Mouse (Mus musculus): ENCODE measurements around the gene Zfp420. TPM values are rescaled to one million over a fixed set of nuclear protein-coding genes. Genes with fewer than 3 reads are reported as not detected.

Zfp420 gene
- polyA plus RNA-seq (2015; fragmentation: Nextera tagmentation; extraction: Ambion mirVana): 4.6 and 5.5 TPM in 2 replicates

- peak; percentile 98 for ATAC-seq
- H3K4me1 ChIP-seq (replicated peaks): no peaks in the 10 kb centered on the region
- H3K4me2 ChIP-seq (replicated peaks): peak within 1 kb of the TSS; percentile 79
- no peaks in the 10 kb centered on the region for H3K9me3 ChIP-seq
- H3K36me3 ChIP-seq: no peaks in the 10 kb centered on the region
- peak within 1 kb of the TSS; percentile 56 for H3K4me3 ChIP-seq (replicated peaks)
- no peak within 1 kb of the TSS for H3K27ac ChIP-seq
- 4% methylated on average over 32 of the region's 32 CpGs for WGBS
- H3K27me3 ChIP-seq (replicated peaks): no peaks in the 10 kb centered on the region
- H3K9ac ChIP-seq: peak within 1 kb of the TSS; percentile 55
Observed at GRCm38 (mm10) chr7:29859532-29860517, at the start of gene Zfp420. TSS of gene Zfp420 (plus strand) at chr7:29859979.

- H3K36me3 ChIP-seq: no peaks in the 10 kb centered on the region
- no peak overlapping the region for H3K9ac ChIP-seq
- no peak for ATAC-seq
- 88% methylated on average over 1 of the region's 1 CpGs for WGBS
- no peak overlapping the region for H3K4me2 ChIP-seq (replicated peaks)
- H3K27me3 ChIP-seq (replicated peaks): no peaks in the 10 kb centered on the region
- peaks cover 11% of the 10 kb centered on the region for H3K4me1 ChIP-seq (replicated peaks)
- H3K27ac ChIP-seq: no peak overlapping the region
- H3K4me3 ChIP-seq (replicated peaks): no peak overlapping the region
- H3K9me3 ChIP-seq: no peaks in the 10 kb centered on the region
Observed at GRCm38 (mm10) chr7:29812244-29812643, 47.5 kb upstream of the Zfp420 start.

- no peak overlapping the region for H3K4me3 ChIP-seq (replicated peaks)
- H3K4me2 ChIP-seq (replicated peaks): no peak overlapping the region; the same call in 1 of the 2 replicates
- no peak for ATAC-seq
- H3K27ac ChIP-seq: no peak overlapping the region
- H3K36me3 ChIP-seq: no peaks in the 10 kb centered on the region
- H3K9me3 ChIP-seq: no peaks in the 10 kb centered on the region
- peaks cover 11% of the 10 kb centered on the region for H3K4me1 ChIP-seq (replicated peaks)
- no peak overlapping the region for H3K9ac ChIP-seq
- no peaks in the 10 kb centered on the region for H3K27me3 ChIP-seq (replicated peaks)
- WGBS: 92% methylated on average over 2 of the region's 2 CpGs
Observed at GRCm38 (mm10) chr7:29814381-29814780, 45.4 kb upstream of the Zfp420 start.

- H3K9ac ChIP-seq: peak overlapping the region; percentile 69
- ATAC-seq: peak; percentile 48
- peaks cover 11% of the 10 kb centered on the region for H3K4me1 ChIP-seq (replicated peaks)
- H3K27me3 ChIP-seq (replicated peaks): no peaks in the 10 kb centered on the region
- H3K36me3 ChIP-seq: no peaks in the 10 kb centered on the region
- peak overlapping the region; percentile 74 for H3K4me3 ChIP-seq (replicated peaks)
- H3K27ac ChIP-seq: peak overlapping the region; percentile 6; the same call in 1 of the 2 replicates
- 2% methylated on average over 12 of the region's 12 CpGs for WGBS
- H3K9me3 ChIP-seq: no peaks in the 10 kb centered on the region
- peak overlapping the region; percentile 80 for H3K4me2 ChIP-seq (replicated peaks)
Observed at GRCm38 (mm10) chr7:29815061-29815784, 44.6 kb upstream of the Zfp420 start.

- no peaks in the 10 kb centered on the region for H3K36me3 ChIP-seq
- WGBS: under 1% methylated on average over 26 of the region's 26 CpGs
- H3K27me3 ChIP-seq (replicated peaks): no peaks in the 10 kb centered on the region
- peak within 1 kb of the TSS; percentile 79 for H3K9ac ChIP-seq
- peak within 1 kb of the TSS; percentile 96 for H3K27ac ChIP-seq
- H3K4me3 ChIP-seq (replicated peaks): peak within 1 kb of the TSS; percentile 74
- H3K9me3 ChIP-seq: no peaks in the 10 kb centered on the region
- peaks cover 11% of the 10 kb centered on the region for H3K4me1 ChIP-seq (replicated peaks)
- H3K4me2 ChIP-seq (replicated peaks): peak within 1 kb of the TSS; percentile 80
- peak; percentile 97 for ATAC-seq
Observed at GRCm38 (mm10) chr7:29815910-29816429, 43.8 kb upstream of the Zfp420 start, which contains the start of gene Zfp790. TSS of gene Zfp790 (plus strand) at chr7:29816114.

- H3K4me1 ChIP-seq (replicated peaks): peaks cover 11% of the 10 kb centered on the region
- peak; percentile 75 for ATAC-seq
- 3% methylated on average over 12 of the region's 12 CpGs for WGBS
- no peaks in the 10 kb centered on the region for H3K27me3 ChIP-seq (replicated peaks)
- H3K9ac ChIP-seq: peak overlapping the region; percentile 61
- H3K9me3 ChIP-seq: no peaks in the 10 kb centered on the region
- peaks cover 3% of the 10 kb centered on the region; the same call in 1 of the 2 replicates for H3K36me3 ChIP-seq
- peak overlapping the region; percentile 54 for H3K4me3 ChIP-seq (replicated peaks)
- peak overlapping the region; percentile 65 for H3K4me2 ChIP-seq (replicated peaks)
- no peak overlapping the region for H3K27ac ChIP-seq
Observed at GRCm38 (mm10) chr7:29818619-29819254, 41.0 kb upstream of the Zfp420 start.

GRCm38 (mm10) chr7:29828001-29828400 is 31.8 kb upstream of the Zfp420 start:
- H3K9me3 ChIP-seq: no peaks in the 10 kb centered on the region
- no peaks in the 10 kb centered on the region for H3K4me1 ChIP-seq (replicated peaks)
- WGBS: 93% methylated on average over 12 of the region's 12 CpGs
- no peak overlapping the region for H3K27ac ChIP-seq
- H3K9ac ChIP-seq: no peak overlapping the region
- no peak for ATAC-seq
- H3K27me3 ChIP-seq (replicated peaks): no peaks in the 10 kb centered on the region
- peaks cover 40% of the 10 kb centered on the region for H3K36me3 ChIP-seq
- H3K4me2 ChIP-seq (replicated peaks): no peak overlapping the region
- no peak overlapping the region for H3K4me3 ChIP-seq (replicated peaks)

GRCm38 (mm10) chr7:29829804-29830203 is 30.0 kb upstream of the Zfp420 start:
- Histone ChIP-seq H3K27me3 (replicated peaks) (no peaks in the 10 kb centered on the region), H3K9me3 (no peaks in the 10 kb centered on the region), H3K9ac (no peak overlapping the region), H3K4me2 (replicated peaks) (no peak overlapping the region), H3K4me3 (replicated peaks) (no peak overlapping the region), H3K27ac (no peak overlapping the region), H3K36me3 (peaks cover 40% of the 10 kb centered on the region), H3K4me1 (replicated peaks) (no peaks in the 10 kb centered on the region)
- WGBS: 92% methylated on average over 12 of the region's 12 CpGs
- no peak for ATAC-seq

GRCm38 (mm10) chr7:29836816-29837215 is 23.0 kb upstream of the Zfp420 start:
- no peak for ATAC-seq
- Histone ChIP-seq H3K27ac (no peak overlapping the region), H3K27me3 (replicated peaks) (no peaks in the 10 kb centered on the region), H3K4me2 (replicated peaks) (no peak overlapping the region), H3K36me3 (no peaks in the 10 kb centered on the region), H3K9me3 (no peaks in the 10 kb centered on the region), H3K4me3 (replicated peaks) (no peak overlapping the region), H3K4me1 (replicated peaks) (no peaks in the 10 kb centered on the region), H3K9ac (no peak overlapping the region)
- 100% methylated on average over 1 of the region's 1 CpGs for WGBS

GRCm38 (mm10) chr7:29839256-29839655 is 20.5 kb upstream of the Zfp420 start:
- Histone ChIP-seq H3K4me1 (replicated peaks) (no peaks in the 10 kb centered on the region), H3K4me2 (replicated peaks) (no peak overlapping the region), H3K27me3 (replicated peaks) (no peaks in the 10 kb centered on the region), H3K9ac (no peak overlapping the region), H3K27ac (no peak overlapping the region), H3K36me3 (0 out of 2 replicates have a peak, but pooled peaks cover 1% of the 10 kb centered on the region), H3K9me3 (no peaks in the 10 kb centered on the region), H3K4me3 (replicated peaks) (no peak overlapping the region)
- WGBS: 85% methylated on average over 3 of the region's 3 CpGs
- ATAC-seq: no peak

GRCm38 (mm10) chr7:29842105-29842504 is 17.7 kb upstream of the Zfp420 start:
- no peak overlapping the region for H3K4me3 ChIP-seq (replicated peaks)
- WGBS: 86% methylated on average over 1 of the region's 1 CpGs
- ATAC-seq: peak; percentile 70

More at GRCm38 (mm10) chr7:29842105-29842504, 17.7 kb upstream of the Zfp420 start:
- Histone ChIP-seq H3K9ac (no peak overlapping the region), H3K4me1 (replicated peaks) (no peaks in the 10 kb centered on the region), H3K27me3 (replicated peaks) (no peaks in the 10 kb centered on the region), H3K27ac (no peak overlapping the region), H3K36me3 (0 out of 2 replicates have a peak, but pooled peaks cover 3% of the 10 kb centered on the region), H3K9me3 (no peaks in the 10 kb centered on the region), H3K4me2 (replicated peaks) (no peak overlapping the region)

Data from intestine, embryonic 15.5 days (tissue).